Mouse (Mus musculus) liver, postnatal 0 days (tissue): ENCODE data around the gene Gm37240.

Experiments
- CTCF ChIP-seq: sonication (generic); IDR thresholded peaks from 2 replicates; pipeline ENCODE4 v1.5.1; 2016; ENCODE audit warnings: antibody characterized with exemption, low read depth
- EP300 ChIP-seq: IDR thresholded peaks from 2 replicates; pipeline ENCODE4 v1.6.1; 2016; ENCODE audit warnings: antibody characterized with exemption, low read depth, mild to moderate bottlenecking

- TF ChIP-seq CTCF: no peak
- no peak for TF ChIP-seq EP300
Measured at GRCm38 (mm10) chr3:85314961-85315360, 572.4 kb downstream of the Gm37240 start.
